Mouse (Mus musculus) kidney, adult 2 months (tissue): ENCODE results near the gene Grk1. TPM values are rescaled to one million over a fixed set of nuclear protein-coding genes. Genes with fewer than 3 reads are reported as not detected.

Experiments used
- DNase-seq: peaks from one replicate; pipeline ENCODE4 v3.0.0; 2021
- H3K27ac ChIP-seq: fragments of 200-500 bp; 2 replicates; pipeline ENCODE4 v1.5.1; 2012; ENCODE audit warnings: low read depth, low read length, control low read depth, inconsistent platforms; ENCODE audit not compliant: insufficient read depth
- H3K27me3 ChIP-seq: fragments of 200-500 bp; replicated peaks from 2 replicates; pipeline ENCODE4 v1.6.1; 2012; ENCODE audit warnings: mild to moderate bottlenecking, moderate library complexity, low read length, inconsistent platforms; ENCODE audit not compliant: control insufficient read depth, insufficient read depth
- H3K36me3 ChIP-seq: fragments of 200-500 bp; 2 replicates; pipeline ENCODE4 v1.6.1; 2012; ENCODE audit warnings: mild to moderate bottlenecking, moderate library complexity, low read length, inconsistent platforms; ENCODE audit not compliant: control insufficient read depth, insufficient read depth
- H3K4me1 ChIP-seq: fragments of 200-500 bp; 2 replicates; pipeline ENCODE4 v1.6.1; 2011; ENCODE audit warnings: low read length; ENCODE audit not compliant: control insufficient read depth, insufficient read depth
- H3K4me3 ChIP-seq: fragments of 200-500 bp; 2 replicates; pipeline ENCODE4 v1.5.1; 2011; ENCODE audit warnings: mild to moderate bottlenecking, low read depth, low read length, control low read depth; ENCODE audit not compliant: insufficient read depth
- CTCF ChIP-seq: fragments of 200-500 bp; conservative IDR thresholded peaks from 2 replicates; pipeline ENCODE4 v1.5.1; 2011; ENCODE audit warnings: low read depth, mild to moderate bottlenecking, control low read depth, low read length, moderate library complexity, mixed read lengths; ENCODE audit not compliant: insufficient read depth, insufficient read length
- POLR2A ChIP-seq: fragments of 200-500 bp; IDR thresholded peaks from one replicate; pipeline ENCODE4 v1.6.1; 2011; ENCODE audit warnings: low read depth, low read length, control low read depth
- WGBS: fragments of 180-500 bp; shearing (Covaris S2); methylation state at CpG from one replicate; pipeline ENCODE4 v1.1.7; 2018; 5-methylcytosine and 5-hydroxymethylcytosine counted together
- polyA plus RNA-seq: library from polyadenylated mRNA; depleted of rRNA; stranded (reverse); fragments of >200 nt; gene quantifications from 2 replicates; pipeline ENCODE4 v1.2.3, GENCODE M21; 2012

Gene Grk1
- polyA plus RNA-seq, 1 experiment = 0.02 TPM

- no peak overlapping the region for H3K4me3 ChIP-seq
- TF ChIP-seq CTCF (peak; percentile 85), POLR2A (no peak)
- no peaks in the 10 kb centered on the region for H3K36me3 ChIP-seq
- no peak overlapping the region for H3K27ac ChIP-seq
- 20% methylated on average over 6 of the region's 6 CpGs for WGBS
- peak; percentile 57 for DNase-seq
- no peaks in the 10 kb centered on the region for H3K27me3 ChIP-seq
- no peaks in the 10 kb centered on the region for H3K4me1 ChIP-seq
Observed at GRCm38 (mm10) chr8:13411597-13411996, 6.7 kb downstream of the Grk1 start.

- WGBS = 62% methylated on average over 13 of the region's 13 CpGs
- no peak overlapping the region for H3K4me3 ChIP-seq
Observed at GRCm38 (mm10) chr8:13412891-13413558, 8.1 kb downstream of the Grk1 start.

GRCm38 (mm10) chr8:13413823-13414390 is 9.0 kb downstream of the Grk1 start:
- no peak for DNase-seq
- no peak for TF ChIP-seq POLR2A
- TF ChIP-seq CTCF = no peak
- H3K27ac ChIP-seq = no peak overlapping the region
- no peaks in the 10 kb centered on the region for H3K36me3 ChIP-seq
- H3K27me3 ChIP-seq = no peaks in the 10 kb centered on the region
- no peak overlapping the region for H3K4me3 ChIP-seq
- no peaks in the 10 kb centered on the region for H3K4me1 ChIP-seq
- WGBS = 33% methylated on average over 12 of the region's 12 CpGs

More at GRCm38 (mm10) chr8:13412891-13413558, 8.1 kb downstream of the Grk1 start:
- Histone ChIP-seq H3K27me3 (no peaks in the 10 kb centered on the region), H3K36me3 (no peaks in the 10 kb centered on the region), H3K27ac (no peak overlapping the region), H3K4me1 (no peaks in the 10 kb centered on the region)
- peak; percentile 58 for DNase-seq
- no peak for TF ChIP-seq POLR2A
- TF ChIP-seq CTCF = peak; percentile 91

GRCm38 (mm10) chr8:13415879-13416278 is 11.0 kb downstream of the Grk1 start:
- TF ChIP-seq CTCF (no peak), POLR2A (no peak)
- no peaks in the 10 kb centered on the region for H3K27me3 ChIP-seq
- H3K36me3 ChIP-seq = no peaks in the 10 kb centered on the region
- no peak overlapping the region for H3K27ac ChIP-seq
- no peak for DNase-seq
- H3K4me3 ChIP-seq = no peak overlapping the region
- H3K4me1 ChIP-seq = no peaks in the 10 kb centered on the region
- WGBS = 75% methylated on average over 10 of the region's 10 CpGs

- TF ChIP-seq CTCF (no peak), POLR2A (no peak)
- no peaks in the 10 kb centered on the region for H3K4me1 ChIP-seq
- no peak overlapping the region for H3K27ac ChIP-seq
- H3K27me3 ChIP-seq = no peaks in the 10 kb centered on the region
- WGBS = 71% methylated on average over 2 of the region's 2 CpGs
- no peak for DNase-seq
- no peak overlapping the region for H3K4me3 ChIP-seq
- H3K36me3 ChIP-seq = no peaks in the 10 kb centered on the region
Observed at GRCm38 (mm10) chr8:13419111-13419639, 14.3 kb downstream of the Grk1 start.

- no peaks in the 10 kb centered on the region for H3K36me3 ChIP-seq
- H3K27ac ChIP-seq = no peak overlapping the region
- no peak for TF ChIP-seq CTCF
- TF ChIP-seq POLR2A = no peak
- H3K4me1 ChIP-seq = no peaks in the 10 kb centered on the region
- no peaks in the 10 kb centered on the region for H3K27me3 ChIP-seq
- no peak for DNase-seq
- WGBS = 94% methylated on average over 6 of the region's 6 CpGs
- no peak overlapping the region for H3K4me3 ChIP-seq
Observed at GRCm38 (mm10) chr8:13420970-13421369, 16.1 kb downstream of the Grk1 start.

- no peak for TF ChIP-seq CTCF
- no peak for TF ChIP-seq POLR2A
- no peaks in the 10 kb centered on the region for H3K36me3 ChIP-seq
- H3K4me3 ChIP-seq = no peak overlapping the region
- H3K27ac ChIP-seq = no peak overlapping the region
- no peaks in the 10 kb centered on the region for H3K27me3 ChIP-seq
- DNase-seq = peak; percentile 51
- WGBS = 63% methylated on average over 6 of the region's 6 CpGs
- H3K4me1 ChIP-seq = no peaks in the 10 kb centered on the region
Observed at GRCm38 (mm10) chr8:13427351-13427750, 22.5 kb downstream of the Grk1 start.
